Mouse (Mus musculus): Measurements from ENCODE around the gene A730049H05Rik. TPM values are rescaled to one million over a fixed set of nuclear protein-coding genes. Genes with fewer than 3 reads are reported as not detected.
A peak's percentile ranks its signal among the peaks of the same experiment; 100 is the strongest.

A730049H05Rik gene
- total RNA-seq (2021) (1 to 10 TPM; 1.9 to 5.3 TPM), polyA plus RNA-seq (2012; rRNA removed) (0.10 and 0.24 TPM in 2 replicates)
- long read RNA-seq = 0 reads

GRCm38 (mm10) chr6:92816311-92816751 is at the start of gene A730049H05Rik:
Gene A730049H05Rik, plus strand, starts transcription at chr6:92816478.
- no peak for DNase-seq

- DNase-seq = peak; percentile 25
Observed at GRCm38 (mm10) chr6:92776356-92776755, 39.9 kb upstream of the A730049H05Rik start.

GRCm38 (mm10) chr6:92779140-92779934 is 36.9 kb upstream of the A730049H05Rik start:
- peak; percentile 69 for DNase-seq

- DNase-seq = no peak
Observed at GRCm38 (mm10) chr6:92779935-92780205, 36.4 kb upstream of the A730049H05Rik start.

- DNase-seq = peak; percentile 56
Observed at GRCm38 (mm10) chr6:92781446-92781845, 34.8 kb upstream of the A730049H05Rik start.

- DNase-seq = no peak
Observed at GRCm38 (mm10) chr6:92784782-92785181, 31.5 kb upstream of the A730049H05Rik start.

GRCm38 (mm10) chr6:92786701-92787375 is 29.4 kb upstream of the A730049H05Rik start:
- DNase-seq = no peak

- peak; percentile 91 for DNase-seq
Observed at GRCm38 (mm10) chr6:92787376-92787712, 28.9 kb upstream of the A730049H05Rik start.

GRCm38 (mm10) chr6:92793804-92794203 is 22.5 kb upstream of the A730049H05Rik start:
- DNase-seq = no peak

- no peak for DNase-seq
Observed at GRCm38 (mm10) chr6:92801462-92801861, 14.8 kb upstream of the A730049H05Rik start.

- no peak for DNase-seq
Observed at GRCm38 (mm10) chr6:92802421-92802820, 13.9 kb upstream of the A730049H05Rik start.

GRCm38 (mm10) chr6:92803213-92803612 is 13.1 kb upstream of the A730049H05Rik start:
- DNase-seq = no peak

GRCm38 (mm10) chr6:92804254-92804971 is 11.9 kb upstream of the A730049H05Rik start:
- DNase-seq = no peak

GRCm38 (mm10) chr6:92809818-92810217 is 6.5 kb upstream of the A730049H05Rik start:
- DNase-seq = no peak

GRCm38 (mm10) chr6:92810628-92811027 is 5.7 kb upstream of the A730049H05Rik start:
- no peak for DNase-seq

GRCm38 (mm10) chr6:92811566-92811965 is 4.7 kb upstream of the A730049H05Rik start:
- no peak for DNase-seq

GRCm38 (mm10) chr6:92812702-92813370 is 3.4 kb upstream of the A730049H05Rik start:
- no peak for DNase-seq

- no peak for DNase-seq
Observed at GRCm38 (mm10) chr6:92817661-92818060, 1.4 kb downstream of the A730049H05Rik start.

GRCm38 (mm10) chr6:92821606-92822005 is 5.3 kb downstream of the A730049H05Rik start:
- no peak for DNase-seq

GRCm38 (mm10) chr6:92822006-92822405 is 5.7 kb downstream of the A730049H05Rik start:
- peak; percentile 64 for DNase-seq

GRCm38 (mm10) chr6:92823991-92824390 is 7.7 kb downstream of the A730049H05Rik start:
- DNase-seq = no peak

GRCm38 (mm10) chr6:92826561-92826960 is 10.3 kb downstream of the A730049H05Rik start:
- DNase-seq = peak; percentile 35

Measured in adrenal gland, adult 2 months (tissue).